Mouse (Mus musculus) kidney, postnatal 25 days (tissue): ENCODE results near the gene Tpgs1.

ENCODE experiments used
- DNase-seq, 2 experiments: peaks; one replicate each; pipeline ENCODE4 v3.0.0; 2021; ENCODE audit warnings: mixed read lengths in 2 of 2

Tpgs1 gene

GRCm38 (mm10) chr10:79669576-79670057 is 448 bp downstream of the Tpgs1 start:
- peak; percentile 77 to 83 for DNase-seq

GRCm38 (mm10) chr10:79670071-79670888 is 1.1 kb downstream of the Tpgs1 start:
- no peak for DNase-seq

DNA sequence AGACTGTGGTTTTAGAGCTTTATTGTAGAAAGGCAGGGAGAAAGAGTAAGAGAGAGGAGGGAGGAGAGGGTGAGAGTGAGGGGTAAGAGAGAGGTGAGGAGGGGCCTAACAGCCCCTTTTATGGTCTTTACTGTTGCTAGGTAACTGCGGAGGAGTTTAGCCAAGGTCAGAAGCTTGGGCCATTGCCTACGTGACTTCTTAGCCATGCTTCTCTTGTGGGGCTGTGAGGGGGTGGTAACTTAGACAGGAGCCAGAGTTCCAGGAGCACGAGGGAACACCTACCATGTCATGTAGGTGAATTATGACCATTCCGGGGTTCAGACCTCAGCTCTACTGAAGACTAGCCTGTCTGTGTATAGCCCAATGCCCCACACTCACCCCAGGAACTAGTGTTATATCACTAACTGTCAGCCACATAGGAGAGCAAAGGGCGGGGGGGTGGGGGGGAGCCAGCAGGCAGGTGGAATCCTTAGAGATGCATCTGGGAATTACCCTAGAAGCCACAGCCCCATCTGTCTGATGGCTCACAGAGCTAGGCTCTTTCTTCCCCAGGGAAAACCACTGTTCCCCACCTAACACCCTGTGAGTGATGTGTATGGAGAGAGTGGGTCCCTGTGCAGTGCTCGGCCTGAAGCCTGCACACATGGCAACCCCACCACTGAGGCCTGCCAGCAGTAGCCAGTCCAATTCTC is 2.4 kb downstream of the Tpgs1 start:
- DNase-seq = no peak

DNA sequence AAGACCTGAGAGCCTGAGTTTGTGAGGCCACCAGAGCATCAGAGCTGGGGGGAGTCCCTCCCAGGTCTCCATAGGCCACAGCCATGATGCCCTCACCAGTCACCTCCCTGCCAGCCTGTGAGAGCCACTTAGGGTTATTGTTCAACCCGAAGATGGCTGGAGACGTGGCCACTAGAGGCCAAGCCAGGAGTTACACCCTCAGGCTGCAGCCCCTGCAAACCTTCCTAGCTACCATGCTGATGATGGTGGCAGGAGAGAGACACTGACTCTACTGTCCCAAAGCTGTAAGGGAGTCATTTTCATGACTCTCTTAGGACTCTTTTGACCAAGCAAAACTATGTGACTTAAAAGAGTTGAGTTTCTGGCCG is 2.9 kb downstream of the Tpgs1 start:
- no peak for DNase-seq

DNA sequence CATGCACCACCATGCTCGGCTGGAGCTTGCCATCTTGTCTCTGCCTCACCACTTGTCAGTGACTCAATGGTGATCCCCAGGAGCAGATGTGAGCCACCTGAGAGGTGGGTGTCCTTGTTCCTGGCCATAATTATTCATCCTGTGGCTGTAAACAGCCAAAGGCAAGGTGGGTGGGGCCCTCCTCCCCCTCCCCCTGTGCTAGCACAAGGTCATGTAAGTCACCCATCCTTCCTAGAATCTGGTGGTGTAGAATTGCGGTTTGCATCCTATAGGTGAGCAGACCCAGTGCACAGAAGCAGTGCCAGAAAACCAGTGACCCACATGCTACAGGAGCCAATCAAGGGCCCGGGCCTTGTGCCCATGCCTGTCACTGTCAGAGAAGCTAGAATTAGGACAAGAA is 3.9 kb downstream of the Tpgs1 start:
- no peak for DNase-seq

GRCm38 (mm10) chr10:79675346-79676035 is 6.3 kb downstream of the Tpgs1 start:
- no peak for DNase-seq

- peak in 1 of 2 experiments; percentile 68 for DNase-seq
Measured at GRCm38 (mm10) chr10:79680606-79681495, 11.7 kb downstream of the Tpgs1 start.

DNA sequence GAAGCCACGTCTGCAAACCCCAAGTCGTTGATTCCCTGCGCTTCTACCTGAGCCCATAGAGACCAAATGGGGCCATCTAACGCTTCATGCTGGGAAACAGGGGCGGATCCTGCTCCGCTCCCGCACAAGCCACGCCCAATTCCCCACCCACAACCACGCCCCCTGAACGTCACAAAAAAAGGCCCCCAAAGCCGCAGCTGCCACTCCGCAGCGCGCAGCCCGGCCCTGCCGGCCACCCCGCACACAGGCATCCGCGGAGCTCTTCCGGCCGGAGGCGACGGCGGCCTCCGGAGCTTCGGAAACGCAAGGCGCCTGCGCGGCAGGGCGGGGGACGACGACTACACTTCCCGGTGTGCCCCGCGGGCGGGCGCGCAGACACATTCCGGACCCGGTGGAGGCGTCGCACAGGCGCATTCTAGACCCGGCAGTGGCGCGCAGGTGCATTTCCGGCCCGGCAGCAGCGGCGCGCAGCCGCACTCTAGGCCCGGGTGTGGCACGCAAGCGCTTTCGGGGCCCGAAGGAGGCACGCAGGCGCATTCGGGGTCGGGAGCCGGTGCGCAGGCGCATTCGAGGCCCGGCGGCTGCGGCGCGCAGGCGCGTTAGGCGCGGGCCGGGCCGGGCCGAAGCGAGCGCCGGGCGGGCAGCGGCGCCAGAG is 12.5 kb downstream of the Tpgs1 start, which contains the start of gene Cdc34:
Gene Cdc34, plus strand, starts transcription at position 605 of the 655 bp plus-strand sequence.
- DNase-seq = peak; percentile 98 to 100

DNA sequence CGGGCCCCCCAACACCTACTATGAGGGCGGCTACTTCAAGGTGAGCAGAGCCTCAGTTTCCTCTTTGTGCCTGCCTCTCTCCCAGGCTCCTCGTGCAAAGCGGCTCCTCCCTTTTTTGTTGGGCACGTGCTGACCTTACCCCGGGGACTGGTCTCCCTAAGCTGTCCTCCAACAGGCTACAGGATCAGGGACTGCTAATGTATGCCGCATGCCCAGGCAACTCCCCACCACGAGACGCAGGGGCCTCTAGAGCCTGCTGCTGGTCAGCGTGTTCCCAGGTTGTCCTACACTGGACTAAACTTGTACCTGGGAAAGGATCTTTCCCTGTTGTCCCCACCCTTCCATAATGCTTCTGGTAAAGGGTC is 13.4 kb downstream of the Tpgs1 start:
- DNase-seq = peak in 1 of 2 experiments; percentile 61

- DNase-seq = peak; percentile 81 to 86
Measured at GRCm38 (mm10) chr10:79682916-79683582, 13.9 kb downstream of the Tpgs1 start.

GRCm38 (mm10) chr10:79683726-79684640 is 14.8 kb downstream of the Tpgs1 start:
- peak in 1 of 2 experiments; percentile 60 for DNase-seq

DNA sequence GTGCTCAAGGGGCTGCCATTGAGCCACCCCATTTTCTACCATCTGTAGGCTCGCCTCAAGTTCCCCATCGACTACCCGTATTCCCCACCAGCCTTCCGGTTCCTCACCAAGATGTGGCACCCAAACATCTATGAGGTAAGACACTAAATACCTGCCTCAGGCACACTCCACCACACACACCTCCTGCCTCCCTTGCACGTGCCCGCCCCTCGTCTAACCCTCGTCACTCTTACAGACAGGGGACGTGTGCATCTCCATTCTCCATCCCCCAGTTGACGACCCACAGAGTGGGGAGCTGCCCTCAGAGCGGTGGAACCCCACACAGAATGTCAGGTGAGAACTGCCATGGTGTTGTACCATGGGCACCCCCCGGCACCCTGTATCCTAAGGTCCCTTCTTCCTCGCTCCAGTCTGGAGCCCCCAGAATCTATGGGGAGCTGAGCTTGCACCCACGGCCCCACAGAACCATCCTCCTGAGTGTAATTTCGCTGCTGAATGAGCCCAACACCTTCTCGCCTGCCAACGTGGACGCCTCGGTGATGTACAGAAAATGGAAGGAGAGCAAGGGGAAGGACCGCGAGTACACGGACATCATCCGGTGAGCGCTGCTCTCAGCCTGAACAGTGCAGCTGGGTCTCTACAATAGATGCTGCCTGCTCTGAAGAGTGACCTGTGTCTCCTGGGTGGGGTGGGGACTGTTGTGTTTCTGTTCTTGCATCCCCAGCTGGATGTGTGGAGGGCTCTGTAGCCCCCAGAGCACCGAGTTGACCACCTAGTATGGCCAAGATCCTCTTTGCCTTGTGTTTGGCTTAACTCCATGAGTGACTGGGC is 15.8 kb downstream of the Tpgs1 start:
- no peak for DNase-seq

- DNase-seq = no peak
Measured at GRCm38 (mm10) chr10:79686219-79686618, 17.1 kb downstream of the Tpgs1 start.

DNA sequence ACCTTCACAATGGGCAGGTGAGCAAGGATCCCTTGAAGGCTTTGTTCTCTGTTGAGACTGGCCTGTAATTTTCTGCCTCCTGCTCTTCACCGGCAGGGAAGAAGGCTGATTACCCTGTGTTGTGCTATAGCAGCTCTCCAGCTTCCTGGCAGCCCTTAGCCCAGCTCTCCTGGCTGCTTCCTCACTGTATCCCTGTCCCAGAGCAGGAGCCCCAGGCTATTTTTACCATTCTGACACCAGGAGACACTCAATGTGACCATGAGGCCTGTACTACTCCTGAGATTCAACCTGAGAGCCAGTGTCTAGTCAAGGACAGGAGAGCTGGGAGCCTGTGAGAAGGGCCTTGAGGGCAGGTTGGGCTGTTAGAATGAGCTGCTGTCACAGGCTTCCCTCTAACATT is 17.5 kb downstream of the Tpgs1 start:
- DNase-seq = no peak

- no peak for DNase-seq
Measured at GRCm38 (mm10) chr10:79687513-79687912, 18.3 kb downstream of the Tpgs1 start.

GRCm38 (mm10) chr10:79688720-79689119 is 19.6 kb downstream of the Tpgs1 start, which contains the start of gene Gzmm:
TSS of gene Gzmm (plus strand) at chr10:79689020.
- DNase-seq = no peak

DNA sequence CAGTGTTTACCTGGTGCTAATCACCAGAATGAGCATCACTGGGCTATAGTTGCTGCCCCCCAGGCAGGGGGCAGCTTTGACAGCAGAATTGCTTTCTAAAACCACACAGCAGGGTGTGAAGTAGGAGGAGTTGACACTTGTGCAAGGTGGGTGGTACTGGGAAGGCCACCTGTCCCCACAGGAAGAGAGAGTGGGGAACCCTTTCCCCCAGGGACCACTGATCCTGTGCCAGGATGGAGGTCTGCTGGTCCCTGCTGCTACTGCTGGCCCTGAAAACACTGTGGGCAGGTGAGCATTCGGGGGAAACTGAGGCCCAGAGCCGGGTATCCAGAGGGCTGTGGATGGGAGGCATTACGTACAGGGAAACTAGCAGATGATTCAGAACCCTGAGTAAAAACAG is 20.0 kb downstream of the Tpgs1 start:
- no peak for DNase-seq

- no peak for DNase-seq
Measured at GRCm38 (mm10) chr10:79691986-79692548, 22.9 kb downstream of the Tpgs1 start.
